Mouse (Mus musculus) lung, embryonic 16.5 days (tissue): ENCODE results near the gene Nuak2. TPM values are rescaled to one million over a fixed set of nuclear protein-coding genes. Genes with fewer than 3 reads are reported as not detected.

Experiments
- ATAC-seq: fragments of 200-750 bp; cut with Nextera tagmentation; 2 replicates; pipeline ENCODE4 v1.8.0; 2017; ENCODE audit warnings: low read depth, mild to moderate bottlenecking, moderate library complexity
- H3K27ac ChIP-seq: fragments of 300-500 bp; sonication (generic); 2 replicates; pipeline ENCODE4 v1.5.1; 2014; ENCODE audit warnings: mild to moderate bottlenecking, control low read depth, low read length
- H3K27me3 ChIP-seq: fragments of 300-500 bp; sonication (generic); 2 replicates; pipeline ENCODE4 v1.6.1; 2014; ENCODE audit warnings: low read depth, low read length, mixed read lengths; ENCODE audit not compliant: control insufficient read depth, insufficient read depth
- H3K36me3 ChIP-seq: fragments of 300-500 bp; sonication (generic); 2 replicates; pipeline ENCODE4 v1.6.1; 2014; ENCODE audit warnings: low read length; ENCODE audit not compliant: control insufficient read depth, insufficient read depth
- H3K4me1 ChIP-seq: fragments of 300-500 bp; sonication (generic); replicated peaks from 2 replicates; pipeline ENCODE4 v1.6.1; 2014; ENCODE audit warnings: low read length, mixed read lengths; ENCODE audit not compliant: control insufficient read depth, insufficient read depth
- H3K4me2 ChIP-seq: fragments of 300-500 bp; sonication (generic); 2 replicates; pipeline ENCODE4 v1.6.1; 2014; ENCODE audit warnings: low read depth, low read length, control low read depth
- H3K4me3 ChIP-seq: fragments of 300-500 bp; sonication (generic); 2 replicates; pipeline ENCODE4 v1.5.1; 2014; ENCODE audit warnings: mild to moderate bottlenecking, low read length, control low read depth
- H3K9ac ChIP-seq: fragments of 300-500 bp; sonication (generic); 2 replicates; pipeline ENCODE4 v1.6.1; 2014; ENCODE audit warnings: low read length, control low read depth
- H3K9me3 ChIP-seq: fragments of 300-500 bp; sonication (generic); 2 replicates; pipeline ENCODE4 v1.6.1; 2016; ENCODE audit warnings: low read length; ENCODE audit not compliant: control insufficient read depth
- whole genome bisulfite sequencing: fragments of 180-500 bp; shearing (Covaris S2); extraction: QIAGEN DNeasy Blood & Tissue Kit; methylation state at CpG from one replicate; pipeline ENCODE4 v1.1.7; 2014; 5-methylcytosine and 5-hydroxymethylcytosine counted together
- polyA plus RNA-seq: library from polyadenylated mRNA; unstranded; fragments of >200 nt; fragmentation: Nextera tagmentation; extraction: Ambion mirVana; gene quantifications from 2 replicates; pipeline ENCODE4 v1.2.1, GENCODE M21; 2015

The Nuak2 gene
- polyA plus RNA-seq, 1 experiment from 2014 or later, result 23.4 TPM

GRCm38 (mm10) chr1:132316625-132316994, 684 bp downstream of the Nuak2 start:
- Histone ChIP-seq H3K9ac (peak overlapping the region; percentile 72), H3K4me2 (peak overlapping the region; percentile 66), H3K4me3 (peak overlapping the region; percentile 56), H3K4me1 (peaks cover 30% of the 10 kb centered on the region), H3K27me3 (no peaks in the 10 kb centered on the region), H3K9me3 (no peaks in the 10 kb centered on the region), H3K36me3 (no peaks in the 10 kb centered on the region), H3K27ac (peak overlapping the region; percentile 81)
- 25% methylated on average over 7 of the region's 7 CpGs for WGBS
- ATAC-seq, result no peak

- H3K27me3 ChIP-seq, result no peaks in the 10 kb centered on the region
- H3K4me2 ChIP-seq, result peak overlapping the region; percentile 66
- peak overlapping the region; percentile 32; the same call in 1 of the 2 replicates for H3K9ac ChIP-seq
- H3K27ac ChIP-seq, result peak overlapping the region; percentile 81
- peak overlapping the region; percentile 56 for H3K4me3 ChIP-seq
- peaks cover 30% of the 10 kb centered on the region for H3K4me1 ChIP-seq
- ATAC-seq, result peak; percentile 42
- WGBS, result 34% methylated on average over 4 of the region's 4 CpGs
- no peaks in the 10 kb centered on the region for H3K9me3 ChIP-seq
- H3K36me3 ChIP-seq, result no peaks in the 10 kb centered on the region
These were observed 1.5 kb downstream of the Nuak2 start for GRCm38 (mm10) chr1:132317413-132317812.

- Histone ChIP-seq H3K9ac (peak overlapping the region; percentile 40), H3K36me3 (no peaks in the 10 kb centered on the region), H3K4me3 (peak overlapping the region; percentile 56), H3K4me1 (peaks cover 38% of the 10 kb centered on the region), H3K27me3 (no peaks in the 10 kb centered on the region), H3K4me2 (peak overlapping the region; percentile 66), H3K27ac (peak overlapping the region; percentile 81), H3K9me3 (no peaks in the 10 kb centered on the region)
- WGBS, result 31% methylated on average over 8 of the region's 8 CpGs
- peak; percentile 55 for ATAC-seq
These were observed 2.3 kb downstream of the Nuak2 start for GRCm38 (mm10) chr1:132317894-132318863.

- Histone ChIP-seq H3K4me2 (peak overlapping the region; percentile 66), H3K4me3 (no peak overlapping the region; the same call in 1 of the 2 replicates), H3K9me3 (no peaks in the 10 kb centered on the region), H3K27ac (peak overlapping the region; percentile 81), H3K27me3 (no peaks in the 10 kb centered on the region), H3K4me1 (peaks cover 38% of the 10 kb centered on the region), H3K9ac (no peak overlapping the region), H3K36me3 (no peaks in the 10 kb centered on the region)
- 38% methylated on average over 5 of the region's 5 CpGs for WGBS
- peak; percentile 77 for ATAC-seq
These were observed 3.3 kb downstream of the Nuak2 start for GRCm38 (mm10) chr1:132319242-132319641.

- Histone ChIP-seq H3K27ac (peak overlapping the region; percentile 65), H3K27me3 (no peaks in the 10 kb centered on the region), H3K9me3 (no peaks in the 10 kb centered on the region), H3K4me1 (peaks cover 36% of the 10 kb centered on the region), H3K9ac (no peak overlapping the region), H3K4me2 (no peak overlapping the region), H3K36me3 (no peaks in the 10 kb centered on the region), H3K4me3 (no peak overlapping the region)
- 64% methylated on average over 7 of the region's 7 CpGs for WGBS
- no peak for ATAC-seq
These were observed 6.1 kb downstream of the Nuak2 start for GRCm38 (mm10) chr1:132321821-132322580.

GRCm38 (mm10) chr1:132322711-132323542, 7.0 kb downstream of the Nuak2 start:
- Histone ChIP-seq H3K27ac (peak overlapping the region; percentile 65), H3K27me3 (no peaks in the 10 kb centered on the region), H3K4me2 (no peak overlapping the region), H3K4me3 (no peak overlapping the region), H3K36me3 (peaks cover 3% of the 10 kb centered on the region), H3K4me1 (peaks cover 34% of the 10 kb centered on the region), H3K9ac (no peak overlapping the region), H3K9me3 (no peaks in the 10 kb centered on the region)
- WGBS, result 34% methylated on average over 13 of the region's 13 CpGs
- ATAC-seq, result peak; percentile 17; the same call in 1 of the 2 replicates

- 43% methylated on average over 9 of the region's 9 CpGs for WGBS
- Histone ChIP-seq H3K27ac (no peak overlapping the region), H3K4me3 (no peak overlapping the region), H3K4me2 (no peak overlapping the region), H3K4me1 (peaks cover 17% of the 10 kb centered on the region), H3K9ac (no peak overlapping the region), H3K27me3 (no peaks in the 10 kb centered on the region), H3K36me3 (peaks cover 17% of the 10 kb centered on the region), H3K9me3 (no peaks in the 10 kb centered on the region)
- no peak for ATAC-seq
These were observed 10.9 kb downstream of the Nuak2 start for GRCm38 (mm10) chr1:132326777-132327176.

- H3K4me1 ChIP-seq, result peaks cover 17% of the 10 kb centered on the region
- peaks cover 22% of the 10 kb centered on the region for H3K36me3 ChIP-seq
- no peaks in the 10 kb centered on the region for H3K27me3 ChIP-seq
- H3K27ac ChIP-seq, result no peak overlapping the region
- no peak overlapping the region for H3K4me3 ChIP-seq
- peak overlapping the region; percentile 11; the same call in 1 of the 2 replicates for H3K9ac ChIP-seq
- H3K4me2 ChIP-seq, result no peak overlapping the region
- ATAC-seq, result no peak
- H3K9me3 ChIP-seq, result no peaks in the 10 kb centered on the region
- WGBS, result 81% methylated on average over 17 of the region's 17 CpGs
These were observed 11.6 kb downstream of the Nuak2 start for GRCm38 (mm10) chr1:132327477-132327876.
